Mouse (Mus musculus) limb, embryonic 11.5 days (tissue): ENCODE data around the gene Ghr. TPM values are rescaled to one million over a fixed set of nuclear protein-coding genes. Genes with fewer than 3 reads are reported as not detected.

Experiments
- ATAC-seq: fragments of 200-750 bp; cut with Nextera tagmentation; 2 replicates; pipeline ENCODE4 v1.8.0; 2017; ENCODE audit warnings: low read depth; ENCODE audit not compliant: insufficient number of reproducible peaks, low FRiP score, low TSS enrichment
- DNase-seq: peaks from one replicate; pipeline ENCODE4 v3.0.0-alpha.2; 2015; ENCODE audit warnings: low spot score
- H3K27ac ChIP-seq: fragments of 300-500 bp; sonication (generic); replicated peaks from 2 replicates; pipeline ENCODE4 v1.5.1; 2014; ENCODE audit warnings: low read depth, mild to moderate bottlenecking, low read length
- H3K27me3 ChIP-seq: fragments of 300-500 bp; sonication (generic); 2 replicates; pipeline ENCODE4 v1.6.1; 2014; ENCODE audit warnings: mild to moderate bottlenecking, low read length, mixed read lengths; ENCODE audit not compliant: control insufficient read depth, insufficient read depth
- H3K36me3 ChIP-seq: fragments of 300-500 bp; sonication (generic); 2 replicates; pipeline ENCODE4 v1.6.1; 2014; ENCODE audit warnings: mild to moderate bottlenecking, low read length, moderate library complexity, mixed read lengths; ENCODE audit not compliant: control insufficient read depth, insufficient read depth
- H3K4me1 ChIP-seq: fragments of 300-500 bp; sonication (generic); 2 replicates; pipeline ENCODE4 v1.6.1; 2014; ENCODE audit warnings: low read length, mixed read lengths; ENCODE audit not compliant: control insufficient read depth, insufficient read depth
- H3K4me2 ChIP-seq: fragments of 300-500 bp; sonication (generic); 2 replicates; pipeline ENCODE4 v1.6.1; 2014; ENCODE audit warnings: low read depth, mild to moderate bottlenecking, moderate library complexity; ENCODE audit not compliant: severe bottlenecking
- H3K4me3 ChIP-seq: fragments of 300-500 bp; sonication (generic); 2 replicates; pipeline ENCODE4 v1.5.1; 2014; ENCODE audit warnings: low read depth, low read length
- H3K9ac ChIP-seq: fragments of 300-500 bp; sonication (generic); 2 replicates; pipeline ENCODE4 v1.6.1; 2014; ENCODE audit warnings: mild to moderate bottlenecking, low read length
- H3K9me3 ChIP-seq: fragments of 300-500 bp; sonication (generic); 2 replicates; pipeline ENCODE4 v1.6.1; 2016; ENCODE audit warnings: low read length; ENCODE audit not compliant: control insufficient read depth
- WGBS: fragments of 180-500 bp; shearing (Covaris S2); extraction: QIAGEN DNeasy Blood & Tissue Kit; methylation state at CpG from one replicate; pipeline ENCODE4 v1.1.7; 2014; 5-methylcytosine and 5-hydroxymethylcytosine counted together
- polyA plus RNA-seq: library from polyadenylated mRNA; unstranded; fragments of >200 nt; fragmentation: Nextera tagmentation; extraction: Ambion mirVana; gene quantifications from 2 replicates; pipeline ENCODE4 v1.2.1, GENCODE M21; 2014

Ghr gene
- polyA plus RNA-seq, 1 experiment from 2014 or later = 26.3 TPM

DNA sequence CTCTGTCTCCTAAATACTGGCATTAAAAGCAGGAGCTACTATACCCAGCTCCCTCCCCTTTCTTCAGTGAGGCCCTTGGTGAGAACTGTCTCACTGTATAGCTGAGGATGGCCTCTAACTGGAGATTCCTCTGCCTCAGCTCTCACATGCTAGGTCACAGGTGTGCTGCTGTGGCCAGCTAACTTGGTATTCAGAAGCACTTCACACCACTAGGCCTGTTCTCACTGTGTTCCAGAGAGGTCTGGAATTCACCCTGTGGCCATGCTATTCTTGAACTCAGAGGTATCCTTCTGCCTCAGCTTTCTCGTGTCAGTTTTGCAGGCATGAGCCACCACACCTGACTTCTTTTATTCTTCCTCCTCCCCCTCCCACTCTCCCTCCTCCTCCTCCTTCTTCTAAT, 310.1 kb downstream of the Ghr start:
- no peak overlapping the region for H3K27ac ChIP-seq
- no peaks in the 10 kb centered on the region for H3K27me3 ChIP-seq
- no peak overlapping the region for H3K9ac ChIP-seq
- H3K4me2 ChIP-seq = no peak overlapping the region
- peaks cover 5% of the 10 kb centered on the region; the same call in 1 of the 2 replicates for H3K4me1 ChIP-seq
- H3K4me3 ChIP-seq = no peak overlapping the region
- WGBS = 62% methylated on average over 1 of the region's 1 CpGs
- H3K36me3 ChIP-seq = no peaks in the 10 kb centered on the region
- no peaks in the 10 kb centered on the region for H3K9me3 ChIP-seq
- no peak for DNase-seq
- no peak for ATAC-seq

GRCm38 (mm10) chr15:3271216-3271615, 312.1 kb downstream of the Ghr start:
- ATAC-seq = 0 out of 2 replicates have a peak, but pooled peaks have one; percentile 49
- Histone ChIP-seq H3K4me3 (no peak overlapping the region; the same call in 1 of the 2 replicates), H3K36me3 (no peaks in the 10 kb centered on the region), H3K27me3 (no peaks in the 10 kb centered on the region), H3K4me2 (no peak overlapping the region; the same call in 1 of the 2 replicates), H3K27ac (no peak overlapping the region), H3K4me1 (peaks cover 5% of the 10 kb centered on the region; the same call in 1 of the 2 replicates), H3K9ac (no peak overlapping the region), H3K9me3 (no peaks in the 10 kb centered on the region)
- no peak for DNase-seq
- 48% methylated on average over 6 of the region's 6 CpGs for WGBS

GRCm38 (mm10) chr15:3270646-3271077, 312.6 kb downstream of the Ghr start:
- Histone ChIP-seq H3K9ac (peak overlapping the region; percentile 68), H3K4me2 (peak overlapping the region; percentile 42), H3K4me3 (peak overlapping the region; percentile 14; the same call in 1 of the 2 replicates), H3K4me1 (peaks cover 5% of the 10 kb centered on the region; the same call in 1 of the 2 replicates), H3K27me3 (no peaks in the 10 kb centered on the region), H3K36me3 (no peaks in the 10 kb centered on the region), H3K9me3 (no peaks in the 10 kb centered on the region), H3K27ac (peak overlapping the region; percentile 73)
- 4% methylated on average over 12 of the region's 12 CpGs for WGBS
- ATAC-seq (peak; percentile 75; the same call in 1 of the 2 replicates), DNase-seq (peak; percentile 79)

DNA sequence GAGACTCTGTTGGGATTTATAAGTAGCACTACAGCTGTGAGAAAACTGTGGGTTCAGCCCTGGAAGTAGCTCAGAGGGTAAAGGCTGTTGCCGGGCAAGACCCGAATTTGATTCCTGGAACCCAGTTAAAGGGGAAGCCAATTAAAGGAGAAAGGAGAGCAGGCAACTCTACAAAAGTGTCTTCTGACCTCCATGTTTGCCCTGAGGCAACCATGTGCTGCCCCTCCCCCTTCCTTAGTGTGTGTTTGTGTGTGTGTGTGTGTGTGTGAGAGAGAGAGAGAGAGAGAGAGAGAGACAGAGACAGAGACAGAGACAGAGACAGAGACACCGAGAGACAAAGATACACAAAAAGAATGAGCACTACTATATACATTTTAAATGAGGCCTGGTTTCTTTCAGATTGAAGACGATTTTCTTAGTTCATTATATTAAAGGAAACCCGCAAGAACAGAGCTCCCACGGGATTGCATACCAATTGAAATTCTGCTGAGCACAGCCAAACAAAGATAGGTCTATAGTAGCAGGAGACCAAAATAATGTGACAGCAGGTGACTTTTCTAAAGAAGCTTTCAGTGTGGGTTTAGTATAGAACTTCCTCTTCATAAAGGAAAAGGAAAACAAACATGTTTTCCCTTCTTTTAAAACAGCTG, 313.2 kb downstream of the Ghr start:
- Histone ChIP-seq H3K27ac (peak overlapping the region; percentile 73), H3K4me1 (peaks cover 5% of the 10 kb centered on the region; the same call in 1 of the 2 replicates), H3K36me3 (no peaks in the 10 kb centered on the region), H3K9me3 (no peaks in the 10 kb centered on the region), H3K27me3 (no peaks in the 10 kb centered on the region), H3K4me3 (no peak overlapping the region; the same call in 1 of the 2 replicates), H3K4me2 (peak overlapping the region; percentile 42), H3K9ac (peak overlapping the region; percentile 68; the same call in 1 of the 2 replicates)
- ATAC-seq (peak; percentile 28; the same call in 1 of the 2 replicates), DNase-seq (peak; percentile 57)
- 35% methylated on average over 6 of the region's 6 CpGs for WGBS

GRCm38 (mm10) chr15:3269496-3269895, 313.8 kb downstream of the Ghr start:
- DNase-seq = peak; percentile 50
- Histone ChIP-seq H3K27ac (peak overlapping the region; percentile 59), H3K9ac (no peak overlapping the region), H3K4me1 (peaks cover 5% of the 10 kb centered on the region; the same call in 1 of the 2 replicates), H3K36me3 (no peaks in the 10 kb centered on the region), H3K4me3 (no peak overlapping the region), H3K4me2 (no peak overlapping the region), H3K27me3 (no peaks in the 10 kb centered on the region), H3K9me3 (no peaks in the 10 kb centered on the region)
- WGBS = 22% methylated on average over 4 of the region's 4 CpGs
- peak; percentile 69; the same call in 1 of the 2 replicates for ATAC-seq

GRCm38 (mm10) chr15:3268247-3268646, 315.0 kb downstream of the Ghr start, which contains the start of gene Selenop:
Gene Selenop (plus strand): TSS chr15:3268547.
- Histone ChIP-seq H3K27ac (peak within 1 kb of the TSS; percentile 59; the same call in 1 of the 2 replicates), H3K4me1 (peaks cover 5% of the 10 kb centered on the region; the same call in 1 of the 2 replicates), H3K4me3 (no peak within 1 kb of the TSS), H3K9ac (no peak within 1 kb of the TSS), H3K36me3 (no peaks in the 10 kb centered on the region), H3K9me3 (no peaks in the 10 kb centered on the region), H3K27me3 (no peaks in the 10 kb centered on the region), H3K4me2 (no peak within 1 kb of the TSS)
- 91% methylated on average over 6 of the region's 6 CpGs for WGBS
- ATAC-seq (no peak), DNase-seq (no peak)
